Mouse (Mus musculus): ENCODE measurements around the gene Usp2. TPM values are rescaled to one million over a fixed set of nuclear protein-coding genes. Genes with fewer than 3 reads are reported as not detected.

Usp2 gene
- polyA plus RNA-seq, 2 experiments: 4.9 to 24.4 TPM

DNA sequence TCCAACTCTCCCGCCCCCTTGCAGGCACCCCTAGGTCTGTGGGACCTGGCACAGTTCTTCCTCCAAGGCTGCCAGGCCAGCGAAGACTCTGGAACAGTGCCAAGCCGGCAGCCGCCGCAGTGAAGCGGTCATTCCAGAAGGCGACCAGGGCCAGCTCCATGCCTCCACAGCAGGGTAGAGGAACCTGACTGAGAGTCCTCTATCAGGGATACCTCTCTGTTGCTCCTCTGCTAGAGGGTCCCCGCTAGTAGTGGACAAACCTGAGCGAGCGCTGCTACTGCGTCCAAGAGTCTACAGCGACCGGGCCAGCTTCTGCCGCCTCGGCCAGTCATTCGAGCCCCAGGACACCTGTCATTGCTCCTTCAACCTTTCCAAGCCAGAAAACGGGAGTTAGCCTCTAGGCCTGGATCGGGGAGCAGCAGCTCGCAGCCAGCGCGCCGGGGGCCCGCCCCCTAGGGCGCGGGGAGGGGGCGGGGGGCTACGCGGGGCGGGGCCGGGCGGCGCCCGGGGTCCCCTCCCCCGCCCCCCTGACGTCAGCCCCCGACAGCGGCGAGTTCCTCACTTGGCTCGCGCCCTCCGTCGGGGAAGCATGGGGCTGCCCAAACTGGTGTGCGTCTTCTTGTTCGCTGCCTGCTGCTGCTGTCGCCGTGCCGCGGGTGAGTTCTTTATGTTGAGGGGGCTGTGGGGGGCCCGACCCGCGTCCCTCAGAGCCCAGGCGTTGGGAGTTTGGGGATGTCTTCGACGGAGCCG lies 67.5 kb downstream of the Usp2 start, which contains the start of gene Mcam:
TSS of gene Mcam (plus strand) at position 369 of the 750 bp plus-strand sequence.
- Histone ChIP-seq H3K27ac (replicated peaks; ENCODE audit: low read depth, low read length) (peak within 1 kb of the TSS; percentile 72), H3K4me2 (replicated peaks; ENCODE audit: low read depth, low read length, severe bottlenecking) (peak within 1 kb of the TSS; percentile 89), H3K27me3 (ENCODE audit: control insufficient read depth, insufficient read depth, low read length) (peaks cover 4% of the 10 kb centered on the region; the same call in 1 of the 2 replicates), H3K4me3 (replicated peaks; ENCODE audit: low read length) (peak within 1 kb of the TSS; percentile 67), H3K9ac (ENCODE audit: low read depth, low read length, severe bottlenecking) (peak within 1 kb of the TSS; percentile 66), H3K36me3 (ENCODE audit: control insufficient read depth, insufficient read depth, low read length) (peaks cover 27% of the 10 kb centered on the region), H3K9me3 (ENCODE audit: control insufficient read depth, low read length) (no peaks in the 10 kb centered on the region), H3K4me1 (ENCODE audit: control insufficient read depth, insufficient read depth, low read length) (peaks cover 42% of the 10 kb centered on the region)
- TF ChIP-seq POLR2A (IDR thresholded peaks at IDR 0.05; ENCODE audit: borderline replicate concordance, extremely low read depth, insufficient read depth, insufficient read length): 0 out of 2 replicates have a peak, but pooled peaks have one; percentile 36
- 1% methylated on average over 29 of the region's 55 CpGs for WGBS
- ATAC-seq (ENCODE audit: low FRiP score, low read depth) (peak; percentile 75), DNase-seq (ENCODE audit: low spot score) (peak; percentile 68)

DNA sequence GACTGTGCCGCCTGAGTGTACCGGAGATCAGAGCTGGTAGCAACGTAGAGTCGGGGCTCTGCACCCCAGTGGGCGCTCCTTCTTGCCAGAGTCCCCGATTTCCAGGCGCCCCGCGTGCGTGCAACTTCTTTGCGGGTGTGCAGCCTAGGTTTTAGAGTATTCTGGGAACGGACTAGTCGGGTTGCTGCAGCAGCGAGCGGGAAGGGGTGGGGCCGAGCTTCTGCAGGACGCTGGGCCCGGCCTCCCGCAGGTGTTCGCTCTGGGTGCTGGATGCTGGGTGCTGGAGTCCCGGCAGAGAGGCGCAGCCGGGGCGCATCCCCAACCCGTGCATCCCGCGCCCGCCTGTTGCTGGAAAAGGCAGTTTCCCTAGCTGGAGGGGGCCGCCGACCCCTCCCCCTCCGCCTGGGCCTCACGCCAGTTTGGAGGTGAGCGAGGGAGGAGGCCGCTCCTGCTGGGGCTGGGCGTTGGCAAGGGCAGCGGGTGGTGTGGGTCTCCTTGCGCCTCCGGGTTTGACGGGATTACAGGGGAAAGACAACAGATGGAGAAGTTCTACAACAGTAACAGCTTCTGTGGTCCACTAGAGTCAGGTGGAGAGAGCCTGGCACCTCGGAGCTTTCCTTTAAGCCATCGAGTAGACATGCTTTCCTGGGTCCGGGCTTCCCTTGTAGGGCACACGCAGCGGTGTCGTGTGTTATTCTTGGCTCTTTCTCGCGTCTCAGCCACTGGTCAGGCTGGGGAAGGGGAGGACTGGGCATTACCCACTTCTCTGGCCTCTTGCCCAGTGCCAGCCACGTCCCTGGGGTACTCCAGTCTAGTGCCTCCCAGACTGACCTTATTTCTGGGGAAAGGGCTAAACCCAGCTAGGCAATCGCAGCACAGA lies 68.3 kb downstream of the Usp2 start:
- H3K9ac ChIP-seq (ENCODE audit: low read depth, low read length, severe bottlenecking): peak overlapping the region; percentile 66
- peak; percentile 21; the same call in 1 of the 2 replicates for ATAC-seq (ENCODE audit: low FRiP score, low read depth)
- peak; percentile 24 for DNase-seq (ENCODE audit: low spot score)
- H3K27ac ChIP-seq (replicated peaks; ENCODE audit: low read depth, low read length): peak overlapping the region; percentile 72
- peak overlapping the region; percentile 89 for H3K4me2 ChIP-seq (replicated peaks; ENCODE audit: low read depth, low read length, severe bottlenecking)
- TF ChIP-seq POLR2A (IDR thresholded peaks at IDR 0.05; ENCODE audit: borderline replicate concordance, extremely low read depth, insufficient read depth, insufficient read length): no peak
- H3K9me3 ChIP-seq (ENCODE audit: control insufficient read depth, low read length): no peaks in the 10 kb centered on the region
- H3K4me1 ChIP-seq (ENCODE audit: control insufficient read depth, insufficient read depth, low read length): peaks cover 35% of the 10 kb centered on the region
- H3K4me3 ChIP-seq (replicated peaks; ENCODE audit: low read length): peak overlapping the region; percentile 67
- 1% methylated on average over 47 of the region's 49 CpGs for WGBS
- H3K36me3 ChIP-seq (ENCODE audit: control insufficient read depth, insufficient read depth, low read length): peaks cover 35% of the 10 kb centered on the region
- peaks cover 4% of the 10 kb centered on the region; the same call in 1 of the 2 replicates for H3K27me3 ChIP-seq (ENCODE audit: control insufficient read depth, insufficient read depth, low read length)

DNA sequence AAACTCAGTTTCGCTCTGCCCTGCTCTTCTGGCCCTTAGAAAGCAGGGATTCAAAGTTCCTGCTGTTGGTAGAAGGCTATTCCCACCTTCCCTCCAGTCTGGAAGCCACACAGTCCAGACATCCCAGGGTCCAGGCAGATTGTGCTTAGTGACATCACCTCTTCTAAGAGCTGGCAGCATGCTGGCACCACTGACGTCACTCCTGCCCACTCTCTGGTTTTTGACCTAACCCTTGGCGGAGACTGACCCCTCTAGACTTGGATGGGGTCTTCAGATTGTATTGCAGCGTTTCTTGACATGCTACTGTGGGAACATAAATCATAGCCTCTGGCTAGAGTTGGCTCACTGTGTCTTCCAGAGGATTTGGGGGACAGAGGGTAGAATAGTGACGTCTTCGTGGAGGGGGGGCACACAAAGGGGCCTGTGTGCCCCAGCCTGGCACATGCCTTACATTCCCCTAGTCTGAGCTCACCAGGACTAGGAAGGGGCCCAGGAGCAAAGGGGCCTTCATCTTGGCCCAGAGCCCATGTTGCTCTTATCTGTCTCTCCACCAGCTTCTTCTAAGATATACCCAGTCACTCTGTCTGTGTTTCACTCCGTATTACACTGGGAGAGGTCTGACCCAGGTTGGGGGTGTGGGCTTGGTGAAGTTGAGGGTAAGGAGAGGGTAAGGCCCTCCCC lies 69.0 kb downstream of the Usp2 start:
- peak overlapping the region; percentile 66 for H3K9ac ChIP-seq (ENCODE audit: low read depth, low read length, severe bottlenecking)
- no peak for ATAC-seq (ENCODE audit: low FRiP score, low read depth)
- no peak for TF ChIP-seq POLR2A (IDR thresholded peaks at IDR 0.05; ENCODE audit: borderline replicate concordance, extremely low read depth, insufficient read depth, insufficient read length)

DNA sequence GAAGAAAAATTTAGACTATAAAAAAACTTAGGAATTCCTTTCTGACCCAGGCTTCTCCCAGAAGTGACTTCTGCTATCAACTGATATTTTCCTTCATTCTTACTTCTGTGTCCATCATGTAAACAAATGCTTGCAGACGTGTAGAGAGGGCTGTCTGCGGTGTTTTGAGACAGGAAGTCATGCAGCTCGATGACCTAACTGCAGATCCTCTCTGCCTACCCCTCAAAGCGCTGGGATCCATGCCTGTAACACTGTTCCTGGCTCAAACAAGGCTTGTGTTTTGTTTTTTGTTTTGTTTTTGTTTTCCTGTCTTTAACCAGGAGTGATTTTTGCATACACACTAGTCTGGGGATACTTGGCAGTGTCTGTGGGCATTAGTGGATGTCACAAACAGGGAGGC lies 71.0 kb downstream of the Usp2 start:
- Histone ChIP-seq H3K4me3 (replicated peaks; ENCODE audit: low read length) (no peak overlapping the region), H3K9me3 (ENCODE audit: control insufficient read depth, low read length) (no peaks in the 10 kb centered on the region), H3K27ac (replicated peaks; ENCODE audit: low read depth, low read length) (no peak overlapping the region), H3K9ac (ENCODE audit: low read depth, low read length, severe bottlenecking) (no peak overlapping the region), H3K36me3 (ENCODE audit: control insufficient read depth, insufficient read depth, low read length) (peaks cover 57% of the 10 kb centered on the region), H3K4me2 (replicated peaks; ENCODE audit: low read depth, low read length, severe bottlenecking) (no peak overlapping the region), H3K4me1 (ENCODE audit: control insufficient read depth, insufficient read depth, low read length) (peaks cover 21% of the 10 kb centered on the region), H3K27me3 (ENCODE audit: control insufficient read depth, insufficient read depth, low read length) (peaks cover 4% of the 10 kb centered on the region; the same call in 1 of the 2 replicates)
- no peak for TF ChIP-seq POLR2A (IDR thresholded peaks at IDR 0.05; ENCODE audit: borderline replicate concordance, extremely low read depth, insufficient read depth, insufficient read length)
- 63% methylated on average over 4 of the region's 4 CpGs for WGBS
- DNase-seq (ENCODE audit: low spot score): no peak
- ATAC-seq (ENCODE audit: low FRiP score, low read depth): no peak

More for the DNA sequence above, 69.0 kb downstream of the Usp2 start:
- 48% methylated on average over 7 of the region's 7 CpGs for WGBS
- peaks cover 27% of the 10 kb centered on the region for H3K4me1 ChIP-seq (ENCODE audit: control insufficient read depth, insufficient read depth, low read length)
- peak; percentile 39 for DNase-seq (ENCODE audit: low spot score)
- no peaks in the 10 kb centered on the region for H3K9me3 ChIP-seq (ENCODE audit: control insufficient read depth, low read length)
- peak overlapping the region; percentile 89 for H3K4me2 ChIP-seq (replicated peaks; ENCODE audit: low read depth, low read length, severe bottlenecking)
- peaks cover 4% of the 10 kb centered on the region; the same call in 1 of the 2 replicates for H3K27me3 ChIP-seq (ENCODE audit: control insufficient read depth, insufficient read depth, low read length)
- H3K27ac ChIP-seq (replicated peaks; ENCODE audit: low read depth, low read length): peak overlapping the region; percentile 72; the same call in 1 of the 2 replicates
- peak overlapping the region; percentile 67 for H3K4me3 ChIP-seq (replicated peaks; ENCODE audit: low read length)
- peaks cover 42% of the 10 kb centered on the region for H3K36me3 ChIP-seq (ENCODE audit: control insufficient read depth, insufficient read depth, low read length)
